In genomic region chr16:17553910-17554685, GRCm38 (mm10) we compare ENCODE assay signal across 8 mouse cellular contexts. TPM values are rescaled to one million over a fixed set of nuclear protein-coding genes. Genes with fewer than 3 reads are reported as not detected.
DNase-seq lines count a peak whose midpoint lies in the region; ATAC-seq and TF ChIP-seq lines count a peak whose summit lies in the region.

No protein-coding gene starts in this region.

- no peaks in the 10 kb centered on the region for H3K9me3 ChIP-seq in embryonic facial prominence, embryonic 11.5 days (replicated peaks; ENCODE audit: control insufficient read depth, low read length)
- no peaks in the 10 kb centered on the region for H3K9me3 ChIP-seq in hindbrain, embryonic 14.5 days (ENCODE audit: control insufficient read depth, low read length)
- H3K9me3 ChIP-seq in midbrain, postnatal 0 days (ENCODE audit: low read length), result no peaks in the 10 kb centered on the region

- H3K4me1 ChIP-seq in embryonic facial prominence, embryonic 11.5 days (ENCODE audit: control insufficient read depth, insufficient read depth, low read length), result peaks cover 4% of the 10 kb centered on the region; the same call in 1 of the 2 replicates
- peaks cover 10% of the 10 kb centered on the region; the same call in 1 of the 2 replicates for H3K4me1 ChIP-seq in hindbrain, embryonic 14.5 days (replicated peaks; ENCODE audit: control insufficient read depth, insufficient read depth, low read length)
- H3K4me1 ChIP-seq in liver, adult 2 months (ENCODE audit: control insufficient read depth, insufficient read depth, low read length), result peaks cover 17% of the 10 kb centered on the region
- H3K4me1 ChIP-seq in midbrain, postnatal 0 days (ENCODE audit: insufficient read depth, low read length), result peaks cover 5% of the 10 kb centered on the region; the same call in 1 of the 2 replicates

- no peak overlapping the region for H3K4me3 ChIP-seq in embryonic facial prominence, embryonic 11.5 days (ENCODE audit: low read depth, low read length)
- H3K4me3 ChIP-seq in hindbrain, embryonic 14.5 days (replicated peaks; ENCODE audit: low read length), result 0 out of 2 replicates have a peak overlapping the region, but pooled peaks have one; percentile 6
- peak overlapping the region; percentile 32; the same call in 1 of the 2 replicates for H3K4me3 ChIP-seq in liver, adult 2 months (ENCODE audit: insufficient read depth, low read depth, low read length)
- peak overlapping the region; percentile 14; the same call in 1 of the 2 replicates for H3K4me3 ChIP-seq in midbrain, postnatal 0 days (ENCODE audit: low read depth, low read length)

- 0 out of 2 replicates have a peak, but pooled peaks have one; percentile 9 for TF ChIP-seq POLR2A in liver, adult 2 months (IDR thresholded peaks at IDR 0.05; ENCODE audit: extremely low read depth, insufficient read depth, low read length)

- ATAC-seq in embryonic facial prominence, embryonic 11.5 days (replicated peaks; ENCODE audit: insufficient number of reproducible peaks, low FRiP score, low TSS enrichment, low read depth), result peak; percentile 80
- ATAC-seq in hindbrain, embryonic 14.5 days (ENCODE audit: low FRiP score), result peak; percentile 83
- ATAC-seq in midbrain, postnatal 0 days (ENCODE audit: low FRiP score), result peak; percentile 91

- 8% methylated on average over 18 of the region's 18 CpGs for WGBS in embryonic facial prominence, embryonic 11.5 days
- WGBS in hindbrain, embryonic 14.5 days, result 3% methylated on average over 18 of the region's 18 CpGs
- 53% methylated on average over 18 of the region's 18 CpGs for WGBS in liver, adult 2 months
- WGBS in midbrain, postnatal 0 days, result 4% methylated on average over 18 of the region's 18 CpGs

- H3K27me3 ChIP-seq in embryonic facial prominence, embryonic 11.5 days (ENCODE audit: control insufficient read depth, insufficient read depth, low read length), result no peaks in the 10 kb centered on the region
- H3K27me3 ChIP-seq in hindbrain, embryonic 14.5 days (ENCODE audit: control insufficient read depth, insufficient read depth, low read length), result 0 out of 2 replicates have a peak, but pooled peaks cover 3% of the 10 kb centered on the region
- H3K27me3 ChIP-seq in liver, adult 2 months (ENCODE audit: control insufficient read depth, insufficient read depth, low read length), result 0 out of 2 replicates have a peak, but pooled peaks cover 2% of the 10 kb centered on the region
- H3K27me3 ChIP-seq in midbrain, postnatal 0 days (ENCODE audit: insufficient read depth, low read length), result no peaks in the 10 kb centered on the region

- peak; percentile 37 for DNase-seq in layer of hippocampus, adult 9-11 months
- no peak for DNase-seq in layer of hippocampus, adult 9-10 months (ENCODE audit: low spot score)
- peak; percentile 80 for DNase-seq in embryonic facial prominence, embryonic 11.5 days (ENCODE audit: low spot score)
- DNase-seq in hindbrain, embryonic 14.5 days (ENCODE audit: low spot score), result peak; percentile 49
- DNase-seq in liver, adult 2 months (ENCODE audit: extremely low read depth, low read depth, low spot score), result no peak
- DNase-seq in midbrain, postnatal 0 days (ENCODE audit: low spot score), result peak; percentile 75
- DNase-seq in thymus, postnatal 25 days, result peak; percentile 71
- DNase-seq in cerebellum, adult 9-10 months, result no peak

- no peak for TF ChIP-seq CTCF in liver, adult 2 months (IDR thresholded peaks at IDR 0.05; ENCODE audit: low read depth, low read length)
- TF ChIP-seq CTCF in midbrain, postnatal 0 days (IDR thresholded peaks at IDR 0.05), result no peak

- H3K27ac ChIP-seq in embryonic facial prominence, embryonic 11.5 days (replicated peaks; ENCODE audit: low read depth, low read length), result 0 out of 2 replicates have a peak overlapping the region, but pooled peaks have one; percentile 62
- peak overlapping the region; percentile 57; the same call in 1 of the 2 replicates for H3K27ac ChIP-seq in hindbrain, embryonic 14.5 days
- no peak overlapping the region for H3K27ac ChIP-seq in liver, adult 2 months (replicated peaks; ENCODE audit: insufficient read depth, low read depth, low read length)
- no peak overlapping the region; the same call in 1 of the 2 replicates for H3K27ac ChIP-seq in midbrain, postnatal 0 days (ENCODE audit: low read depth, low read length)

- no peaks in the 10 kb centered on the region for H3K79me2 ChIP-seq in liver, adult 2 months (ENCODE audit: control insufficient read depth, insufficient read depth, low read length)

- H3K36me3 ChIP-seq in embryonic facial prominence, embryonic 11.5 days (replicated peaks; ENCODE audit: control insufficient read depth, insufficient read depth, low read depth, low read length), result no peaks in the 10 kb centered on the region
- no peaks in the 10 kb centered on the region for H3K36me3 ChIP-seq in hindbrain, embryonic 14.5 days (replicated peaks; ENCODE audit: control insufficient read depth, insufficient read depth)
- H3K36me3 ChIP-seq in liver, adult 2 months (ENCODE audit: control insufficient read depth, insufficient read depth, low read length), result no peaks in the 10 kb centered on the region
- H3K36me3 ChIP-seq in midbrain, postnatal 0 days (ENCODE audit: insufficient read depth, low read length), result no peaks in the 10 kb centered on the region

- H3K4me2 ChIP-seq in embryonic facial prominence, embryonic 11.5 days (ENCODE audit: low read depth, low read length), result peak overlapping the region; percentile 32
- H3K4me2 ChIP-seq in hindbrain, embryonic 14.5 days (replicated peaks), result peak overlapping the region; percentile 41
- peak overlapping the region; percentile 30 for H3K4me2 ChIP-seq in midbrain, postnatal 0 days (ENCODE audit: low read depth, low read length, poor library complexity, severe bottlenecking)

- no peak overlapping the region for H3K9ac ChIP-seq in embryonic facial prominence, embryonic 11.5 days (replicated peaks; ENCODE audit: low read length)
- 0 out of 2 replicates have a peak overlapping the region, but pooled peaks have one; percentile 12 for H3K9ac ChIP-seq in hindbrain, embryonic 14.5 days
- H3K9ac ChIP-seq in liver, adult 2 months (ENCODE audit: low read depth, low read length), result 0 out of 2 replicates have a peak overlapping the region, but pooled peaks have one; percentile 25
- H3K9ac ChIP-seq in midbrain, postnatal 0 days (replicated peaks; ENCODE audit: low read length, poor library complexity, severe bottlenecking), result peak overlapping the region; percentile 33; the same call in 1 of the 2 replicates

RNA-seq across cellular contexts. Expression of gene Lrrc74b, which starts 6.9 kb away (rescaled TPM):
- 0.15 TPM in 1 of 2 replicates, not detected in the other for polyA plus RNA-seq in embryonic facial prominence, embryonic 11.5 days (2014; fragmentation: Nextera tagmentation; extraction: Ambion mirVana)
- 0.74 and 0.92 TPM in 2 replicates for polyA plus RNA-seq in hindbrain, embryonic 14.5 days (2014; fragmentation: Nextera tagmentation; extraction: Ambion mirVana)
- not detected in 2 replicates for total RNA-seq in liver, adult 2 months (2014; rRNA removed)
- polyA plus RNA-seq in liver, adult 2 months (2012; rRNA removed), result not detected in 2 replicates
- 1.1 and 2.9 TPM in 2 replicates for total RNA-seq in midbrain, postnatal 0 days (2014; rRNA removed)
- polyA plus RNA-seq in midbrain, postnatal 0 days (2015; fragmentation: Nextera tagmentation; extraction: Ambion mirVana), result 2.1 and 2.5 TPM in 2 replicates

RNA-seq across cellular contexts. Expression of gene P2rx6, which starts 7.6 kb away (rescaled TPM):
- polyA plus RNA-seq in embryonic facial prominence, embryonic 11.5 days (2014; fragmentation: Nextera tagmentation; extraction: Ambion mirVana), result 0.20 and 0.31 TPM in 2 replicates
- polyA plus RNA-seq in hindbrain, embryonic 14.5 days (2014; fragmentation: Nextera tagmentation; extraction: Ambion mirVana), result 2.5 and 2.8 TPM in 2 replicates
- under 0.01 TPM in 1 of 2 replicates, not detected in the other for total RNA-seq in liver, adult 2 months (2014; rRNA removed)
- 0.12 TPM in 1 of 2 replicates, not detected in the other for polyA plus RNA-seq in liver, adult 2 months (2012; rRNA removed)
- total RNA-seq in midbrain, postnatal 0 days (2014; rRNA removed), result 1.1 and 2.6 TPM in 2 replicates
- 2.9 TPM in 2 replicates for polyA plus RNA-seq in midbrain, postnatal 0 days (2015; fragmentation: Nextera tagmentation; extraction: Ambion mirVana)

RNA-seq across cellular contexts. Expression of gene Thap7, which starts 23.2 kb away (rescaled TPM):
- polyA plus RNA-seq in embryonic facial prominence, embryonic 11.5 days (2014; fragmentation: Nextera tagmentation; extraction: Ambion mirVana), result 47.6 and 50.0 TPM in 2 replicates
- polyA plus RNA-seq in hindbrain, embryonic 14.5 days (2014; fragmentation: Nextera tagmentation; extraction: Ambion mirVana), result 52.0 and 58.9 TPM in 2 replicates
- total RNA-seq in liver, adult 2 months (2014; rRNA removed), result 15.1 and 18.8 TPM in 2 replicates
- polyA plus RNA-seq in liver, adult 2 months (2012; rRNA removed), result 47.9 and 49.2 TPM in 2 replicates
- 59.3 and 65.5 TPM in 2 replicates for total RNA-seq in midbrain, postnatal 0 days (2014; rRNA removed)
- polyA plus RNA-seq in midbrain, postnatal 0 days (2015; fragmentation: Nextera tagmentation; extraction: Ambion mirVana), result 57.1 and 64.1 TPM in 2 replicates

RNA-seq across cellular contexts. Expression of gene Slc7a4, which starts 28.9 kb away (rescaled TPM):
- polyA plus RNA-seq in embryonic facial prominence, embryonic 11.5 days (2014; fragmentation: Nextera tagmentation; extraction: Ambion mirVana), result 0.59 and 2.3 TPM in 2 replicates
- polyA plus RNA-seq in hindbrain, embryonic 14.5 days (2014; fragmentation: Nextera tagmentation; extraction: Ambion mirVana), result 41.2 and 42.0 TPM in 2 replicates
- 0.74 TPM in 2 replicates for total RNA-seq in liver, adult 2 months (2014; rRNA removed)
- 1.9 and 5.3 TPM in 2 replicates for polyA plus RNA-seq in liver, adult 2 months (2012; rRNA removed)
- 69.7 and 76.6 TPM in 2 replicates for total RNA-seq in midbrain, postnatal 0 days (2014; rRNA removed)
- 45.7 and 46.5 TPM in 2 replicates for polyA plus RNA-seq in midbrain, postnatal 0 days (2015; fragmentation: Nextera tagmentation; extraction: Ambion mirVana)

RNA-seq across cellular contexts. Expression of gene Lztr1, which starts 45.6 kb away (rescaled TPM):
- 68.5 and 77.7 TPM in 2 replicates for polyA plus RNA-seq in embryonic facial prominence, embryonic 11.5 days (2014; fragmentation: Nextera tagmentation; extraction: Ambion mirVana)
- 112 and 117 TPM in 2 replicates for polyA plus RNA-seq in hindbrain, embryonic 14.5 days (2014; fragmentation: Nextera tagmentation; extraction: Ambion mirVana)
- 39.0 and 53.0 TPM in 2 replicates for total RNA-seq in liver, adult 2 months (2014; rRNA removed)
- 83.5 and 96.7 TPM in 2 replicates for polyA plus RNA-seq in liver, adult 2 months (2012; rRNA removed)
- total RNA-seq in midbrain, postnatal 0 days (2014; rRNA removed), result 221 and 264 TPM in 2 replicates
- polyA plus RNA-seq in midbrain, postnatal 0 days (2015; fragmentation: Nextera tagmentation; extraction: Ambion mirVana), result 94.0 and 104 TPM in 2 replicates

Comparison
In these comparisons a context has a peak if more than half of its experiments do, and no peak if none do; other contexts are left out.
1. DNase-seq: peak in layer of hippocampus, adult 9-11 months (single experiment), embryonic facial prominence, embryonic 11.5 days (single experiment), hindbrain, embryonic 14.5 days (single experiment), midbrain, postnatal 0 days (single experiment) and thymus, postnatal 25 days (single experiment); none in layer of hippocampus, adult 9-10 months (single experiment), liver, adult 2 months (single experiment) and cerebellum, adult 9-10 months (single experiment).
2. H3K27ac ChIP-seq: peak in embryonic facial prominence, embryonic 11.5 days (single experiment) and hindbrain, embryonic 14.5 days (single experiment); none in liver, adult 2 months (single experiment) and midbrain, postnatal 0 days (single experiment).
3. Peak in every context shown above with its lines, with median percentiles within 50 percentile points of each other: ATAC-seq and H3K4me2 ChIP-seq.